In genomic region chr2:165323484-165323883, GRCm38 (mm10) we compare ENCODE assay signal across 15 mouse cellular contexts. TPM values are rescaled to one million over a fixed set of nuclear protein-coding genes. Genes with fewer than 3 reads are reported as not detected.
DNase-seq lines count a peak whose midpoint lies in the region; ATAC-seq and TF ChIP-seq lines count a peak whose summit lies in the region.
"Had no signal": no experiment of that assay in that cellular context is flagged by ENCODE, and none has a peak within 500 bp of the region (broad histone marks: within the 10 kb centered on the region; RNA-seq: fewer than 3 reads in every experiment).

No protein-coding gene starts in this region.

- H3K4me2 ChIP-seq in heart, postnatal 0 days (ENCODE audit: low read depth, low read length), result no peak overlapping the region
- peak overlapping the region; percentile 85; the same call in 1 of the 2 replicates for H3K4me2 ChIP-seq in lung, embryonic 15.5 days
- H3K4me2 ChIP-seq in intestine, postnatal 0 days (replicated peaks; ENCODE audit: low read depth), result 0 out of 2 replicates have a peak overlapping the region, but pooled peaks have one; percentile 13

- no peak for TF ChIP-seq CTCF in heart, postnatal 0 days (IDR thresholded peaks at IDR 0.05; ENCODE audit: low read depth)
- TF ChIP-seq CTCF in intestine, postnatal 0 days (IDR thresholded peaks at IDR 0.05; ENCODE audit: low read depth), result no peak

- no peak overlapping the region for H3K9ac ChIP-seq in heart, postnatal 0 days (replicated peaks; ENCODE audit: low read depth, low read length)
- no peak overlapping the region for H3K9ac ChIP-seq in lung, embryonic 15.5 days
- H3K9ac ChIP-seq in intestine, postnatal 0 days (ENCODE audit: low read depth, low read length), result no peak overlapping the region

- no peaks in the 10 kb centered on the region for H3K9me3 ChIP-seq in heart, postnatal 0 days (replicated peaks; ENCODE audit: control insufficient read depth, low read length)
- no peaks in the 10 kb centered on the region for H3K9me3 ChIP-seq in lung, embryonic 15.5 days
- H3K9me3 ChIP-seq in intestine, postnatal 0 days (ENCODE audit: control insufficient read depth), result no peaks in the 10 kb centered on the region
- H3K9me3 ChIP-seq: heart, embryonic 10.5 days had no signal

- H3K27ac ChIP-seq in heart, postnatal 0 days (ENCODE audit: low read depth), result peak overlapping the region; percentile 22; the same call in 1 of the 2 replicates
- no peak overlapping the region for H3K27ac ChIP-seq in lung, embryonic 15.5 days
- H3K27ac ChIP-seq in intestine, postnatal 0 days (ENCODE audit: low read depth, low read length), result peak overlapping the region; percentile 41
- H3K27ac ChIP-seq: heart, embryonic 10.5 days had no signal

- no peak overlapping the region for H3K4me3 ChIP-seq in heart, postnatal 0 days (ENCODE audit: low read depth, low read length)
- no peak overlapping the region for H3K4me3 ChIP-seq in lung, embryonic 15.5 days
- no peak overlapping the region for H3K4me3 ChIP-seq in intestine, postnatal 0 days (ENCODE audit: low read depth, low read length)
- H3K4me3 ChIP-seq: heart, embryonic 10.5 days had no signal

- no peaks in the 10 kb centered on the region for H3K27me3 ChIP-seq in heart, postnatal 0 days (ENCODE audit: control insufficient read depth, insufficient read depth, low read length)
- H3K27me3 ChIP-seq in lung, embryonic 15.5 days, result no peaks in the 10 kb centered on the region
- no peaks in the 10 kb centered on the region for H3K27me3 ChIP-seq in intestine, postnatal 0 days (replicated peaks; ENCODE audit: control insufficient read depth, insufficient read depth, low read length)

- no peaks in the 10 kb centered on the region for H3K36me3 ChIP-seq in heart, postnatal 0 days (replicated peaks; ENCODE audit: control insufficient read depth, insufficient read depth, low read length)
- no peaks in the 10 kb centered on the region for H3K36me3 ChIP-seq in lung, embryonic 15.5 days
- no peaks in the 10 kb centered on the region for H3K36me3 ChIP-seq in intestine, postnatal 0 days (ENCODE audit: control insufficient read depth, insufficient read depth)

- no peak for DNase-seq in heart, postnatal 0 days (ENCODE audit: low spot score)
- DNase-seq in heart, postnatal 25 days (ENCODE audit: low spot score), result no peak
- no peak for DNase-seq in lung, postnatal 4 days
- peak; percentile 64 for DNase-seq in cerebellum, adult 9-11 months
- DNase-seq in spleen, postnatal 36 days (ENCODE audit: low spot score in 2 of 2), result no peak
- DNase-seq in urinary bladder, postnatal 10 days (ENCODE audit: low spot score), result no peak

- ATAC-seq in heart, postnatal 0 days (ENCODE audit: insufficient read depth, low read depth), result no peak
- no peak for ATAC-seq in lung, embryonic 15.5 days (ENCODE audit: borderline replicate concordance, extremely low read depth, low FRiP score, low TSS enrichment)
- no peak for ATAC-seq in intestine, postnatal 0 days
- ATAC-seq: inflammation-experienced regulatory T-cells, adult 6 months had no signal

- no peak for TF ChIP-seq EP300 in heart, postnatal 0 days (IDR thresholded peaks at IDR 0.05; ENCODE audit: low read depth)

- H3K4me1 ChIP-seq in heart, postnatal 0 days (ENCODE audit: control insufficient read depth, insufficient read depth), result peaks cover 52% of the 10 kb centered on the region
- H3K4me1 ChIP-seq in lung, embryonic 15.5 days, result peaks cover 82% of the 10 kb centered on the region
- peaks cover 44% of the 10 kb centered on the region for H3K4me1 ChIP-seq in intestine, postnatal 0 days (replicated peaks; ENCODE audit: control insufficient read depth, insufficient read depth, low read length)

- WGBS in heart, postnatal 0 days, result 76% methylated on average over 5 of the region's 5 CpGs
- WGBS in lung, embryonic 15.5 days, result 67% methylated on average over 5 of the region's 5 CpGs
- WGBS in intestine, postnatal 0 days, result 52% methylated on average over 5 of the region's 5 CpGs

- intact Hi-C loops in heart, postnatal 25 days (cut with DNase I), result no loop called here

RNA-seq across cellular contexts. Expression of gene Elmo2, which starts 2.8 kb away (rescaled TPM):
- 69.6 and 70.6 TPM in 2 replicates for total RNA-seq in heart, postnatal 0 days (2014; rRNA removed; ENCODE audit: low replicate concordance)
- polyA plus RNA-seq in heart, postnatal 0 days (2015; fragmentation: Nextera tagmentation; extraction: Ambion mirVana), result 24.1 and 24.6 TPM in 2 replicates
- total RNA-seq in heart, postnatal 25 days (2021), result 10 to 100 TPM; 18.8 to 20.5 TPM
- polyA plus RNA-seq in lung, embryonic 15.5 days (2015; fragmentation: Nextera tagmentation; extraction: Ambion mirVana), result 75.7 and 77.3 TPM in 2 replicates
- 62.2 and 63.6 TPM in 2 replicates for polyA plus RNA-seq in intestine, postnatal 0 days (2015; fragmentation: Nextera tagmentation; extraction: Ambion mirVana)

RNA-seq across cellular contexts. Expression of gene Slc35c2, which starts 35.8 kb away (rescaled TPM):
- total RNA-seq in heart, postnatal 0 days (2014; rRNA removed; ENCODE audit: low replicate concordance), result 39.4 and 73.8 TPM in 2 replicates
- 32.6 and 33.7 TPM in 2 replicates for polyA plus RNA-seq in heart, postnatal 0 days (2015; fragmentation: Nextera tagmentation; extraction: Ambion mirVana)
- total RNA-seq in heart, postnatal 25 days (2021), result 10 to 100 TPM; 18.3 to 21.4 TPM
- 48.0 and 48.7 TPM in 2 replicates for polyA plus RNA-seq in lung, embryonic 15.5 days (2015; fragmentation: Nextera tagmentation; extraction: Ambion mirVana)
- 199 and 209 TPM in 2 replicates for polyA plus RNA-seq in intestine, postnatal 0 days (2015; fragmentation: Nextera tagmentation; extraction: Ambion mirVana)

RNA-seq across cellular contexts. Expression of gene Zfp663, which starts 45.0 kb away (rescaled TPM):
- total RNA-seq in heart, postnatal 0 days (2014; rRNA removed; ENCODE audit: low replicate concordance), result not detected in 2 replicates
- polyA plus RNA-seq in heart, postnatal 0 days (2015; fragmentation: Nextera tagmentation; extraction: Ambion mirVana), result 0.07 TPM in 1 of 2 replicates, not detected in the other
- total RNA-seq in heart, postnatal 25 days (2021), result not detected
- polyA plus RNA-seq in lung, embryonic 15.5 days (2015; fragmentation: Nextera tagmentation; extraction: Ambion mirVana), result 1.1 and 2.2 TPM in 2 replicates
- polyA plus RNA-seq in intestine, postnatal 0 days (2015; fragmentation: Nextera tagmentation; extraction: Ambion mirVana), result 0.23 and 0.44 TPM in 2 replicates
- total RNA-seq: CH12.LX; neutrophil, adult 5-6 weeks had no signal
- polyA plus RNA-seq: inflammation-experienced regulatory T-cells, adult 6 months; liver, embryonic 16.5 days; small intestine, adult 2 months; thymus, postnatal 0 days had no signal
